Mouse (Mus musculus): ENCODE measurements around the gene Zkscan4. TPM values are rescaled to one million over a fixed set of nuclear protein-coding genes. Genes with fewer than 3 reads are reported as not detected.
"Not testable (repeated sequence)": the region's sequence is repeated elsewhere in the genome, so short reads cannot be mapped to it uniquely, and the experiment has no call there.

Gene Zkscan4
- 3.0 and 3.5 TPM in 2 replicates for polyA plus RNA-seq (2016; fragmentation: Nextera tagmentation; extraction: Ambion mirVana)

DNA sequence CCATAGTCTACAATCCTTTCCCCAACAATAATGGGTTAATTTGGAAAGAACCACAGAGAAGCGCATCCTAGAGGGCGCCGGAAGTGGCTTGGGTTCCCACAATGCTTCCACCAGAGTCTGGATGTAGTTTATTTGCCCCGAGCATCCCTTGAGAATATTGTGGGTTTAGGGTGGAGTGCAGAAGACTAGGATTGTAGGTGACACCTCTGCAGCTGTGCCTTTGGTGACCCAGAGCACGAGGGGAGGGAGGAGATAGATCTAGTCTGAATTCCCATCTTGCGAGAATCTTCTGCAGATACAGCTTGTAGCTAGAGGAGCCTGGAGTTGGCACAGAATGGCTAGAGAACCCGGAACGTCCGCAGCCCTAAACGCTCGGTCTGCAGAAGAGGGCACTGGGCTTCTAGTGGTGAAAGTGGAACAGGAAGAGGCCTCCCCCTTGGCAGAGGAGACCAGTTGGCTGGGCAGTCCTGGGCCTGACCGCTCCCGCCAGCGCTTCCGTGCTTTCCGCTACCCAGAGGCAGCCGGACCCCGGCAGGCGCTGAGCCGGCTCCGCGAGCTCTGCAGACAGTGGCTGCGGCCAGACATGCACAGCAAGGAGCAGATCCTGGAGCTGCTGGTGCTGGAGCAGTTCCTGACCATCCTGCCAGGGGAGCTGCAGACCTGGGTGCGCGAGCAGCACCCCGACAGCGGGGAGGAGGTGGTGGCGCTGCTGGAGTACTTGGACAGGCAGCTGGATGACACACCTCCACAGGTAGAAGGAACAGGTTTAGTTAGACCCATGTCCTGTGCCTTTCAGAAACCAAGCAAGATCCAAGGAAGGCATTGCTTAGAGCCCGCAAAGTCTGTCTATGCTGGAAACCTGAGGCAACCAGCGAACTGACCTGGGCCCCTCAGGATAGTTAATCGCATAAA is at the start of gene Zkscan4, which contains the start of gene Gm10065:
TSS of gene Zkscan4 (plus strand) at position 149 of the 912 bp plus-strand sequence.
TSS of gene Gm10065 (minus strand) at position 683 of the 912 bp plus-strand sequence.
- 3% methylated on average over 31 of the region's 31 CpGs for WGBS
- H3K4me3 ChIP-seq: peak within 1 kb of the TSS; percentile 69
- DNase-seq (ENCODE audit: low spot score): peak; percentile 73
- H3K4me1 ChIP-seq; H3K9me3 ChIP-seq; H3K36me3 ChIP-seq (replicated peaks); H3K27me3 ChIP-seq (replicated peaks; ENCODE audit: low read depth, poor library complexity, severe bottlenecking): not testable (repeated sequence)
- H3K27ac ChIP-seq (replicated peaks): peak within 1 kb of the TSS; percentile 76

DNA sequence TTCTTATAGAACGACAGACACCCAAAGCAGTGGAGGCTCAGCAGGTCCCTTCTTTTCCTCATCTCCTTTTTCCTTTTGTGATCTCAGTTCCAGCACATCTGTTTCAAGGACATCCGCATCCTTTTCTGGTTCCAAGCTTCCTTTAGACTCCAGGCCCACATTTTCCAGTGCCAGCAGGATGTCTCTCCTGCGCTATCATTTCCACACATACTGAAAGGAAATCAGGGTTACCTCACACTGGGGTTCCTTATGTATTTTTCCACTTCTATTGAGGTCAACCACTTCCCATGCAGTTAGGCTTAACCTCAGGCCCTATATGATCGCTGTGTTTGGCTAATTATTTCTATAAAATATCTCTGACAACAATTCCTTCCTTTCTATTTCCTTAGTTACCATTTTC is 43.2 kb upstream of the Zkscan4 start:
- WGBS: 90% methylated on average over 4 of the region's 4 CpGs

DNA sequence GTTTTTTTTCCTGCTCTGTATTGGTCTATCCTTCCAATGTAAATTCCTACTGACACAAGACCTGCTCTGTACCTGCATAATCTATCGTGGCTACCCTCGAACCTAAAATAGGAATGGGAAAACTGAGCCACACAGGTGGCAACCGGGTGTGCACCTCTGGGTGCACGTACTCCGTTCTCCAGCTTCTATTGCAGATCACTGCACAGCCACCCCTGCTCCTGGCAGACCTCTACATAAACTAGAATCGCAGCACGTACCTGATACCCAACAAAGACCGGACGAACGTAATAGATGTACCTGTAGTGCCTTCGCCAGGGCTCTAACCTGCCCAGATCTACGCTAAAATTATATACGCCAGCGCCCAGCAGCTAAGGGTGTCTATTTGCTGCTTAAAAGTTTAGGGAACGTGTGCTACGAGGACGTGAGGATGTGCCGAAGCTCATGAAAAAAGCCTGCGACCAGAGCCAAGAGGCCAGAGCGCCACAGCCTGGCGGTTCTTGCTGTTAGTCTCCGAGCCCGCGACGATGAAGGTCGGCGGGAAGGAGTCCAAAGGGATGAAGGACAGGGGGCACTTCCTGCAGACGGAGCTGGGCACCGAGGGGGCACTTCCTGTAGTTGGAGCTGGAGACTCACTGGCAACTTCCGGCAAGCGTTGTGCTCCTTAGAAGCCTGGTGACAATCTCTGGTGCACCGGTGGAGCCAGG is 38.1 kb upstream of the Zkscan4 start, which contains the start of gene Pgbd1:
TSS of gene Pgbd1 (minus strand) at position 556 of the 704 bp plus-strand sequence.
- H3K4me1 ChIP-seq: peaks cover 9% of the 10 kb centered on the region
- peak within 1 kb of the TSS; percentile 65 for H3K4me3 ChIP-seq
- peak within 1 kb of the TSS; percentile 85 for H3K27ac ChIP-seq (replicated peaks)
- peaks cover 30% of the 10 kb centered on the region for H3K36me3 ChIP-seq (replicated peaks)
- peak; percentile 86 for DNase-seq (ENCODE audit: low spot score)
- no peaks in the 10 kb centered on the region for H3K27me3 ChIP-seq (replicated peaks; ENCODE audit: low read depth, poor library complexity, severe bottlenecking)
- no peaks in the 10 kb centered on the region for H3K9me3 ChIP-seq
- WGBS: 2% methylated on average over 32 of the region's 32 CpGs

More for the DNA sequence above, 43.2 kb upstream of the Zkscan4 start:
- H3K36me3 ChIP-seq (replicated peaks): no peaks in the 10 kb centered on the region
- no peak for DNase-seq (ENCODE audit: low spot score)
- H3K9me3 ChIP-seq: no peaks in the 10 kb centered on the region
- H3K27me3 ChIP-seq (replicated peaks; ENCODE audit: low read depth, poor library complexity, severe bottlenecking): no peaks in the 10 kb centered on the region
- H3K27ac ChIP-seq (replicated peaks): no peak overlapping the region
- peaks cover 4% of the 10 kb centered on the region for H3K4me1 ChIP-seq
- H3K4me3 ChIP-seq: no peak overlapping the region

DNA sequence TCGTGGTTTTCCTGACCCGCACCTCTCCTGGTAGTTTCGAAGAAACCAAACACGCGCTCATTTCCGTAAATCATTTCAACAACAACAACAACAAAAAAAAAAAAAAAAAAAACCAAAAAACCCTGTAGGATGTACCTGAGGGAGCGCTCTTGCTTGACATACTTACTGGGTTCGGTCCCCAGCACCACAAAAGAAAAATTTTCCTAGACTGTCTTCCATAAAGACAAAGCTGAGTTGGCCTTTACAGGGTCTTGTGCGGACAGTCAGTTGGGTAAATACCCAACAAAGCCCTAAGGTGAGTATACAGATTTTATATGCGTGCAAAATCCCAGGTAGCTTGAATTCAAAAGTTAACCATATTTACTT is 37.5 kb upstream of the Zkscan4 start:
- Histone ChIP-seq H3K4me3 (peak overlapping the region; percentile 65), H3K27ac (replicated peaks) (peak overlapping the region; percentile 85), H3K4me1 (peaks cover 9% of the 10 kb centered on the region), H3K27me3 (replicated peaks; ENCODE audit: low read depth, poor library complexity, severe bottlenecking) (no peaks in the 10 kb centered on the region), H3K9me3 (no peaks in the 10 kb centered on the region), H3K36me3 (replicated peaks) (peaks cover 36% of the 10 kb centered on the region)
- no peak for DNase-seq (ENCODE audit: low spot score)
- WGBS: 13% methylated on average over 10 of the region's 10 CpGs

DNA sequence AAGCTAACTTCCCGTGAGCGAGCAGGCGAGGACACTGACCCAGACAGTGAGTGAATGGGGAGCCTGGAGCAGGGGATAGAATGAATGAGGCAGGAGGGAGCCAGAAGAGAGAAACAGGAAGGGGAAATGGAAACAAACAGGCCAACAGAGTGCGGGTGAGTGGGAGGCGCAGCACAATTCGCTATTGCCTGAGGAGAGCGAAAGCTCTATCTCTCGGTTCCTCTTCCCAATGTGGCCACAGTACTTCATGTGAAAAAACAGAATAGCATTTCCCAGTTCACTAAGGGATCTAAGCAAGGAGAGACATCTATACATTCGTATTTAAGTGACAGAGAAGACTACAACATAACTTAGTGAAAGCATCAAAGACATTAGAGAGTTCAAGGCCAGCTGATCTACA is 31.9 kb upstream of the Zkscan4 start:
- no peak overlapping the region for H3K27ac ChIP-seq (replicated peaks)
- H3K4me1 ChIP-seq: no peaks in the 10 kb centered on the region
- no peaks in the 10 kb centered on the region for H3K9me3 ChIP-seq
- 93% methylated on average over 9 of the region's 9 CpGs for WGBS
- peaks cover 79% of the 10 kb centered on the region for H3K36me3 ChIP-seq (replicated peaks)
- H3K27me3 ChIP-seq (replicated peaks; ENCODE audit: low read depth, poor library complexity, severe bottlenecking): no peaks in the 10 kb centered on the region
- no peak overlapping the region for H3K4me3 ChIP-seq
- DNase-seq (ENCODE audit: low spot score): no peak

- H3K4me1 ChIP-seq: peaks cover 10% of the 10 kb centered on the region
- no peak for DNase-seq (ENCODE audit: low spot score)
- WGBS: 74% methylated on average over 16 of the region's 16 CpGs
- no peak overlapping the region for H3K27ac ChIP-seq (replicated peaks)
- no peak overlapping the region for H3K4me3 ChIP-seq
- no peaks in the 10 kb centered on the region for H3K9me3 ChIP-seq
- no peaks in the 10 kb centered on the region for H3K27me3 ChIP-seq (replicated peaks; ENCODE audit: low read depth, poor library complexity, severe bottlenecking)
- H3K36me3 ChIP-seq (replicated peaks): peaks cover 75% of the 10 kb centered on the region
Observed at GRCm38 (mm10) chr13:21447856-21448614, 30.7 kb upstream of the Zkscan4 start.

GRCm38 (mm10) chr13:21453042-21453441 is 25.7 kb upstream of the Zkscan4 start:
- H3K9me3 ChIP-seq: no peaks in the 10 kb centered on the region
- peak overlapping the region; percentile 84 for H3K4me3 ChIP-seq
- H3K27me3 ChIP-seq (replicated peaks; ENCODE audit: low read depth, poor library complexity, severe bottlenecking): peaks cover 8% of the 10 kb centered on the region; the same call in 1 of the 2 replicates
- DNase-seq (ENCODE audit: low spot score): no peak
- peaks cover 25% of the 10 kb centered on the region for H3K36me3 ChIP-seq (replicated peaks)
- peaks cover 14% of the 10 kb centered on the region for H3K4me1 ChIP-seq
- 3% methylated on average over 13 of the region's 13 CpGs for WGBS
- H3K27ac ChIP-seq (replicated peaks): peak overlapping the region; percentile 89

DNA sequence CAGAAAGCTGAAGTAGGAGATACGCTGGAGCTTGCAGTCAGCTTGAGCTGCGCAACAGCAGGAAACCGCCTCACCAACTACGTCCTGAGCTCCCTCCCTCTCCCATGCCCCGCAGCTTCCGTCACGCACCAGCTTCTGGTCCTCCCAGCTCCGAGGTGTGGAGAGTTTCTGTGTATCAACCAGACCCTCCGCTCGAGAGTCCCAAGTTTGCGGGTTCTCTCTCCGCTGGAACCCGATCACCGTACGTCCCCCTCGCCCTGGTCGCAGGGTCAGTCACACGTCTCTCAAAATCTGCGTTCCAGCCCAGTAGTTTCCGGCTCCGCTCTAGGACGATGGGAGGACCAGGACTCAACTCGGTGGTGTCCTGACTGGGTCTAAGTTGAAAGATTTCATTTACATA is 25.3 kb upstream of the Zkscan4 start, which contains the start of gene Zscan26:
TSS of gene Zscan26 (minus strand) at position 282 of the 400 bp plus-strand sequence.
- peaks cover 14% of the 10 kb centered on the region for H3K4me1 ChIP-seq
- under 1% methylated on average over 23 of the region's 23 CpGs for WGBS
- peak within 1 kb of the TSS; percentile 84 for H3K4me3 ChIP-seq
- DNase-seq (ENCODE audit: low spot score): peak; percentile 88
- H3K36me3 ChIP-seq (replicated peaks): peaks cover 21% of the 10 kb centered on the region
- H3K9me3 ChIP-seq: no peaks in the 10 kb centered on the region
- peaks cover 8% of the 10 kb centered on the region; the same call in 1 of the 2 replicates for H3K27me3 ChIP-seq (replicated peaks; ENCODE audit: low read depth, poor library complexity, severe bottlenecking)
- H3K27ac ChIP-seq (replicated peaks): peak within 1 kb of the TSS; percentile 89

DNA sequence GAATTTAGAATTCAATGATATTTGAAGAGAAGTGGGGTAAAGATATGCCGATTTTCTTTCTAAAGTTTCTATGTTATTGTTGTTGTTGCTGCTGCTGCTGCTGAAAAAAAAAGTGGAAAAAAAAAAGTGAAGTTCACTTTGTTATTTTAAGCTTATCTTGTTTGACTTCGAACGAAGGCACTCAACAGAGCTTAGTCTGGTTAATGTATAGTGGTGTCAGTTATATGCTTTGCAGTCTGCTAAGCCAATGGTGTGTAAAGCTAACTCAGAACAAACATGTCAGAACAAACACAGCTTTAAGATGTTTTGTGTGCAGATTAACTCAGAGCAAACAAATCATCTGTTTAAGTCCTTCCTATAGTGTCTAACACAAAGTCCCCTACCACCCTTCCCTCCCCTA is 24.6 kb upstream of the Zkscan4 start:
- Histone ChIP-seq H3K4me1 (peaks cover 14% of the 10 kb centered on the region), H3K36me3 (replicated peaks) (peaks cover 15% of the 10 kb centered on the region), H3K9me3 (no peaks in the 10 kb centered on the region), H3K27me3 (replicated peaks; ENCODE audit: low read depth, poor library complexity, severe bottlenecking) (peaks cover 8% of the 10 kb centered on the region; the same call in 1 of the 2 replicates), H3K27ac (replicated peaks) (no peak overlapping the region), H3K4me3 (no peak overlapping the region; the same call in 1 of the 2 replicates)
- 91% methylated on average over 3 of the region's 3 CpGs for WGBS
- no peak for DNase-seq (ENCODE audit: low spot score)

DNA sequence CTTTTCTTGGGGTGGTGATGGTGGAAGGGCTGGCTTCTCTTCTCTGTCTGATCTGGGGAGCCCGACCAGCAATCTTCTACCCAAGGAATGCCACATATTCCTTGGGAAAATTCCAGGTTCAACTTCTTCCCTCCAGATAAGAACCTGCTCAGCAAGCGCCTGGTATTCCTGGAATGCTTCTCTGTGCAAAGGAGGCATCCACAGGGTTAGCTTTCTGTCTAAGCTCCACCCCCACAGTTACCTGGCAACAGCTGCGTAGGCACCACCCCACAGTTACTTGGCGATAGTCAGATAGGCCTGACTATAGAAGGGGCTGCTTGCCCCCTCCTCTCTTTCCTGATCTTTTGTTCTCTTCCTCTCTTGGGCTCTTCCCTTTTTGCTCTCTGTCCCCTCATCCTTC is 22.4 kb upstream of the Zkscan4 start:
- Histone ChIP-seq H3K4me3 (0 out of 2 replicates have a peak overlapping the region, but pooled peaks have one; percentile 11), H3K36me3 (replicated peaks) (peaks cover 4% of the 10 kb centered on the region), H3K27me3 (replicated peaks; ENCODE audit: low read depth, poor library complexity, severe bottlenecking) (peaks cover 8% of the 10 kb centered on the region; the same call in 1 of the 2 replicates), H3K4me1 (peaks cover 14% of the 10 kb centered on the region), H3K9me3 (no peaks in the 10 kb centered on the region), H3K27ac (replicated peaks) (no peak overlapping the region)
- peak; percentile 39 for DNase-seq (ENCODE audit: low spot score)
- WGBS: 14% methylated on average over 4 of the region's 4 CpGs

DNA sequence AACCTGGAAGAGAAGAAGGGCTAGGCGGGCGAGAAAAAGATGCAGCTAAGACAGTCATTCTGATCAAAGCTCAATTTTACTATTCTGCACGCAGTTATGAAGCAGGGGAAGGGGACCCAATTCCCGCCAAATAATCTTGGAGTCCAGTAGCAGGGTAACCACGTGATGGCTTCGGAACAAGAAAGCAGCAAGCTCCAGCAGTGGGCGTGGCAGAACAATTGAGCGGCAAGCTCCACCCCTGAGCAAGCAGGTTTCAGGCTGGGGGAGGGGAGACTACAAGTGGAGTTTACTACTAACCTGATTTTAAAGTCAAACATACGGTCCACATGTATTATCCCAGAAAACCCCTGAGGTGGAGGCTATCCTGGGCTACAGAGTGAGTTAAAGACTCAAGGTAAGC is 16.2 kb upstream of the Zkscan4 start:
- not testable (repeated sequence) for H3K4me3 ChIP-seq; H3K4me1 ChIP-seq; DNase-seq (ENCODE audit: low spot score); H3K27me3 ChIP-seq (replicated peaks; ENCODE audit: low read depth, poor library complexity, severe bottlenecking); H3K27ac ChIP-seq (replicated peaks); H3K36me3 ChIP-seq (replicated peaks); H3K9me3 ChIP-seq
- 52% methylated on average over 9 of the region's 9 CpGs for WGBS

- 87% methylated on average over 10 of the region's 10 CpGs for WGBS
- Histone ChIP-seq H3K36me3 (replicated peaks) (no peaks in the 10 kb centered on the region), H3K9me3 (no peaks in the 10 kb centered on the region), H3K27me3 (replicated peaks; ENCODE audit: low read depth, poor library complexity, severe bottlenecking) (peaks cover 32% of the 10 kb centered on the region), H3K27ac (replicated peaks) (no peak overlapping the region), H3K4me3 (no peak overlapping the region), H3K4me1 (peaks cover 10% of the 10 kb centered on the region; the same call in 1 of the 2 replicates)
- DNase-seq (ENCODE audit: low spot score): no peak
Observed at GRCm38 (mm10) chr13:21467336-21467735, 11.4 kb upstream of the Zkscan4 start.

Data from embryonic facial prominence, embryonic 10.5 days (tissue).